Mouse (Mus musculus): Measurements from ENCODE around the gene Zcchc10.
"Not testable (repeated sequence)": the region's sequence is repeated elsewhere in the genome, so short reads cannot be mapped to it uniquely, and the experiment has no call there.

The Zcchc10 gene

DNA sequence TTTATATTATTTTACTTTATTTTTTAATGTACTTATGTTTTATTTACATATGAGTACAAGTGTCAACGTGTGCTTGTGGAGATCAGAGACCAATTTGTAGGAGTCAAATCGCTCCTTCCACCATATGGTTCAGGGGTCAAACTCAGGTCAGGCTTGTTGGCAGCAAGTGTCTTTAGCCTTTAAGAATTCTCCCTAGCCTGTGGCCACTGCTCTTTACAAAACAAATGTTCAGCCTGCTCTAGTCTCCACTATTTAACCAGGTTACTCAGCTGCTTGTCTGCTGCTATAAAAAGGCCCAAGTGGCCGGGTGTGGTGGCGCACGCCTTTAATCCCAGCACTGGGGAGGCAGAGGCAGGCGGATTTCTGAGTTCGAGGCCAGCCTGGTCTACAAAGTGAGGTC lies 6.4 kb upstream of the Zcchc10 start:
- no peak for DNase-seq

DNA sequence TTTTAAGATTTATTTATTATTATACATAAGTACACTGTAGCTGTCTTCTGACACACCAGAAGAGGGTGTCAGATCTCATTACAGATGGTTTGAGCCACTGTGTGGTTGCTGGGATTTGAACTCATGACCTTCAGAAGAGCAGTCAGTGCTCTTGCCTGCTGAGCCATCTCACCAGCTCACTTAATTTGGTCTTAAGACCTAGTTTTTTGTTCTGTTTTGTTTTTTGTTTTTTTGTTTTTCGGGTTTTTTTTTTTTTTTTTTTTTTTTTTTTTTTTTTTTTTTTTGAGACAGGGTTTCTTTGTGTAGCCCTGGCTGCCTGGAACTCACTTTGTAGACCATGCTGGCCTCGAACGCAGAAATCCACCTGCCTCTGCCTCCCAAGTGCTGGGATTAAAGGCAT lies 5.9 kb upstream of the Zcchc10 start:
- DNase-seq, result not testable (repeated sequence)

DNA sequence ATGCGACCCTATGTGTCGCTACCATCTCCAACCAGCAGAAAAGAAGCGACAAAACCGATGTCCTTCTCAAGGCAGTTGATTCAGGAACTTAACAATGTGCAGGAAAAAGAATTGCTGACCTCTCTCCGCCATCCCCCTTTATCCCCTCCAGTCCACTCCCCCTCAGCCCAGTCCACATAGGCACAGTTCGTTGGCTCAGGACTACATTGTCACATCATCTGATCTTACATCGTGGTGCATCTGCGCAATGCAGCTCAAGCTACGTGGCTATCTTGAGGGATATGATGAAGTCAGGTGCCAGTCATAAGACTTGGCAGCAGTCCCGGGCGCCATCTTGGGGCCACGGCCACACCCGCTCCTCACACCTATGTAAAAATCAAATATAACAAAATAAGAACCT lies 4.6 kb upstream of the Zcchc10 start:
- not testable (repeated sequence) for DNase-seq

DNA sequence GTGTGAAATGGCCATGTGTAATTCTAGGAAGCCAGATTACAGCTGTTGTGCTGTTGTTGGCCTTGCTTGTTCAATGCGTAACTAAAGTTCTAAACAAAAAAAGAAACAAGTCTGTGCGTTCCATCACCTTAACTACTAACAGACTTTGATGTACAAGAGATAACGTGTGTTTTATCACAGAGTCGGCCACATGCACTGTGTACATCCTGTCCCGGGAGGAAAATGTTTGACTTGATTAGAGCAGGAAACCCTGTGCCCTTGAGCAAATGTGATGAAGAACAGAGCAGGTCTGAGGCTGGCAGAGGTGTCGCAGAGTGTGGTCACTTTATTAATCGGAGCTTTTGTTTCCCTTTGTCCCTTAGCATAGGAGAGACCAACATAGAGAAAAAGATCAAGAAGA lies 5.8 kb downstream of the Zcchc10 start:
- no peak for DNase-seq

DNA sequence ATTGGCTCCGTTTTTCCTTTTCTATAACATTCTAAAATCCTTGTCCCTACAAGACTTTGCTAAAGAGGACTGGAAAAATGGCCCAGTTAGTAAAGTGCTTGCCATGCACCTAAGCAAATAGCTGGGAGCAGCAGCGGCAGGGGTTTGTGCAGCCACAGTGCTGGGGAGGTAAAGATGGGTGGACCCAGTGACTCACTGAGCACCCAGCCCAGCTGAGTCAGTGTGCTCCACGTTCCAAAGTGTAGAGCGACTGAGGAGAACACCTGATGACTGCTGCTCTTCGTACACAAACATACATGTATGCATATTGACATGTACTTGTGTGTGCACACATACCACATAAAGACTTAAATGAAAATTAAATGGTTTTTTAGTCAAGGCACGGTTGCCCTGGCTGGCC lies 6.6 kb downstream of the Zcchc10 start:
- no peak for DNase-seq

DNA sequence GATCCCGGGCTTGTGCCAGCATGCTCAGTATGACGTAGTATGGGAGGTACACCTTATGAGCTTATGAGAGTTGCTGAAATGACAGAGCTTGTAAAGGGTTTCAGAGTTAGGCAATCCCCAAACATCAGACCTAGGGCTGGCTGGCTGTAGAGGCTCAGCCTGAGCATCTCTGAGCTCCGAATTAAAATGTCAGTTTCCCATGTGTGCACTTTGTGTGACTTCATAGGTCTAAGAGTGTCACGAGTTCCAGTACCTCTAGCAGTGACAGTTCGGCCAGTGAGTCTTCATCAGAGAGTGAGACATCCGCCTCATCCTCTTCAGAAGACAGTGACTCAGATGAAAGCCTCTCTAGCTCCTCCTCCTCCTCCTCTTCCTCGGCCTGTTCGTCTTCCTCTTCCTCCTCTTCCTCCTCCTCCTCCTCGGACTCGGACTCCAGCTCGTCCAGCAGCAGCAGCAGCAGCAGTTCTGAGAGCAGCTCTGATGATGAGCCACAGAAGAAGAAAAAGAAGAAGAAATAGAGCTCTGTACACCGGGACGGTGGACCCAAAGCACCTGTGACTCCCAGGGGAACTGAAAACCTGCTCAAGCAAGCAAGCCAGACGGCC lies 7.7 kb downstream of the Zcchc10 start:
- no peak for DNase-seq

DNA sequence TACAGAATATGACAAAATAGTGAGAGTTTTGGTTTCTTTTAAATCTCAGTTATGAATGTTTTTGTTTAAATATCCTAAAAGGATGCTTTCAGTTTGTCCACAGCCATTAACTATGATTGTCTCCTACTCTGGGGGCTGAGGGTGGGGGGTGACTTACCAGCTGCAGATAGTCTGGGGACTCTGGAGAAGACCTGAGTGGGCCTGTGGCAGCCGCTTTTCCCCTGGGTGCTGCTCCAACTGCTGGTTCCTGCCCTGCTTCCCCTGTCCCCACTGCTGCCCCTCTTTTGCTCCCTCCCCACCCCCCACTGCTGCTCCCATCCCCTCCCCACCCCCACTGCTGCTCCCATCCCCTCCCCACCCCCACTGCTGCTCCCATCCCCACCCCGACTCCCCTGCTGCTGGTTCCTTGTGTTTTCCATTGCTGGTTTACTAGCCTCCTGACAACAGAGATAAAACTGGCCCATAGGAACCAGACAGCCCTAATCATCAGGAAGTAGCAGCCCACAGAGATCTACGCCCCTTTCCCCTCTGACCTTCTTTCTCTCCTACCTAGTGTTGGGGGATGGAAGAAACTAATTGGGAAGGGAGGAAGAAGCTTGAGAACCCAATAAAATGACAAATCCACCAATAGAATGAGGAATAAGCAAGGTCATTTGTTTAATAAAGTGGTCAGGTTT lies 11.2 kb downstream of the Zcchc10 start:
- no peak for DNase-seq

- DNase-seq, result no peak
These were observed 11.7 kb downstream of the Zcchc10 start for GRCm38 (mm10) chr11:53336182-53336571.

- no peak for DNase-seq
These were observed 12.4 kb downstream of the Zcchc10 start for GRCm38 (mm10) chr11:53336924-53337323.

- no peak for DNase-seq
These were observed 13.2 kb downstream of the Zcchc10 start for GRCm38 (mm10) chr11:53337684-53338083.

GRCm38 (mm10) chr11:53341019-53341418 lies 16.5 kb downstream of the Zcchc10 start:
- not testable (repeated sequence) for DNase-seq

- no peak for DNase-seq
These were observed 18.2 kb downstream of the Zcchc10 start for GRCm38 (mm10) chr11:53342711-53343110.

- no peak for DNase-seq
These were observed 20.8 kb downstream of the Zcchc10 start for GRCm38 (mm10) chr11:53345328-53345727.

GRCm38 (mm10) chr11:53345738-53346137 lies 21.3 kb downstream of the Zcchc10 start:
- DNase-seq, result no peak

DNA sequence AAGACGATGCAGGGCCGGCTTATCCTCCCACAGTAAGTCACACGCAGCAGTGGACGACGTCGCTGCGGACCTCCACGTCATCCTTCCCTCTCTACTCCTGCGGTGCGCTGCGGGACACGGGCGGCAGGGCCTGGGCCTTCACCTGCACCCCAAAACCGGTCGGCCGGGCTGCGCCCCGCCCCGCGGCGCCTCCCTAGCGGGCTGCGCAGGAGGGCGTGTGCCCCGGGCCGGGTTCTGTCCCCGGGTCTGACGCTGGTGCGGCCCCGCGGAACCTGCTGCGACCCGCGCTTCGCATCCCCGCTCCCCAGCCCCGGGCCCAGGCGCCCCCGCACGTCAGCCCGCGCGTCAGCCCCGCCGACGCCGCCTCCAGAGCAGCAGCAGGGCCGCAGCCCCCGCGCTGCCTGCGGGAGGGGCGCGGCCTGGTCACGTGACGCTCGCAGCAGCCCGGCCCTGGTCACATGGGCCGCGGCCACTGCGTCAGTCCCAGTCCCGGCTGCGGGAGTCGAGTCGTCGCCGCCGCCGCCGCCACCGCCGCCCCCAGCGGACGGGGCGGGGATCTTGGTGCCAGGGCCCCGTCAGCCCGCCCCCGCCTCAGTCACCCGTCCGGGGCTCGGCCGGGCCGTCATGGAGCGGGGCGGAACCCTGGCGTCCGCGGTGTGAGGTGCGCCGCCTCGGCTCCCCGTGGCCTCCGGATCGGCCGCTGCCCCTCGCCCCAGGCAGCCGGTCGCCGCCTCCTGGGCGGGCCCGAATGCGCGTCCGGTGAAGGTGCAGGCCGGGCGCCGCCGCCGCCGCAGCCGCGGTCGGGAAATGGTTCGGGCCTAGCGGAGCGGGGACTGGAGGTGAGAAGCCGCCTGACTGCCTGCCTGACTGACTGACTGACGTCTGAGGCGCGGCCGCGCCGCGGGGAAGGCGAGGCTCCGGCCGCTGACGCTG lies 26.1 kb downstream of the Zcchc10 start, which contains the start of gene Aff4:
Aff4 (plus strand) TSS at position 543 of the 933 bp plus-strand sequence.
- peak; percentile 89 for DNase-seq

- peak; percentile 56 for DNase-seq
These were observed 26.9 kb downstream of the Zcchc10 start for GRCm38 (mm10) chr11:53351224-53351942.

- DNase-seq, result peak; percentile 45
These were observed 27.6 kb downstream of the Zcchc10 start for GRCm38 (mm10) chr11:53351943-53352590.

GRCm38 (mm10) chr11:53358504-53359155 lies 34.2 kb downstream of the Zcchc10 start:
- DNase-seq, result no peak

GRCm38 (mm10) chr11:53367032-53367431 lies 42.6 kb downstream of the Zcchc10 start:
- no peak for DNase-seq

GRCm38 (mm10) chr11:53378918-53379317 lies 54.4 kb downstream of the Zcchc10 start:
- DNase-seq, result no peak

Data from cerebellum, adult 9-10 months (tissue).